Mouse (Mus musculus) lung, adult 2 months (tissue): ENCODE data around the gene Olfr427. TPM values are rescaled to one million over a fixed set of nuclear protein-coding genes. Genes with fewer than 3 reads are reported as not detected.
"Not testable (repeated sequence)": the region's sequence is repeated elsewhere in the genome, so short reads cannot be mapped to it uniquely, and the experiment has no call there.

Source experiments
- DNase-seq: peaks from one replicate; pipeline ENCODE4 v3.0.0; 2022
- H3K4me1 ChIP-seq: fragments of 200-500 bp; 2 replicates; pipeline ENCODE4 v1.6.1; 2011; ENCODE audit warnings: low read length; ENCODE audit not compliant: control insufficient read depth, insufficient read depth
- H3K4me3 ChIP-seq: fragments of 200-500 bp; replicated peaks from 2 replicates; pipeline ENCODE3; 2011; ENCODE audit warnings: low read depth, mild to moderate bottlenecking, control low read depth, low read length; ENCODE audit errors: extremely low read depth
- CTCF ChIP-seq: fragments of 200-500 bp; IDR thresholded peaks from 2 replicates; pipeline ENCODE4 v1.5.1; 2011; ENCODE audit warnings: mild to moderate bottlenecking, low read length, control low read depth; ENCODE audit not compliant: insufficient read depth
- POLR2A ChIP-seq: fragments of 200-500 bp; IDR thresholded peaks from 2 replicates; pipeline ENCODE4 v1.6.1; 2011; ENCODE audit warnings: low read depth, mild to moderate bottlenecking, control low read depth, low read length, borderline replicate concordance; ENCODE audit errors: extremely low read depth
- WGBS: fragments of 180-500 bp; shearing (Covaris S2); methylation state at CpG from one replicate; pipeline ENCODE4 v1.1.7; 2018; 5-methylcytosine and 5-hydroxymethylcytosine counted together
- polyA plus RNA-seq: library from polyadenylated mRNA; depleted of rRNA; stranded (reverse); fragments of >200 nt; gene quantifications from 2 replicates; pipeline ENCODE4 v1.2.3, GENCODE M21; 2012; rRNA removed

The Olfr427 gene
- polyA plus RNA-seq, result not detected in 2 replicates

- no peak for TF ChIP-seq CTCF
- TF ChIP-seq POLR2A, result no peak
- 92% methylated on average over 1 of the region's 1 CpGs for WGBS
- no peak within 1 kb of the TSS for H3K4me3 ChIP-seq
Measured at GRCm38 (mm10) chr1:174096591-174096990, at the start of gene Olfr427. Gene Olfr427, plus strand, starts transcription at chr1:174096891.

GRCm38 (mm10) chr1:174048227-174048626 lies 48.5 kb upstream of the Olfr427 start:
- 68% methylated on average over 6 of the region's 6 CpGs for WGBS
- not testable (repeated sequence) for DNase-seq, H3K4me3 ChIP-seq, H3K4me1 ChIP-seq

More at GRCm38 (mm10) chr1:174096591-174096990, at the start of gene Olfr427:
- DNase-seq, result no peak
- H3K4me1 ChIP-seq, result no peaks in the 10 kb centered on the region

DNA sequence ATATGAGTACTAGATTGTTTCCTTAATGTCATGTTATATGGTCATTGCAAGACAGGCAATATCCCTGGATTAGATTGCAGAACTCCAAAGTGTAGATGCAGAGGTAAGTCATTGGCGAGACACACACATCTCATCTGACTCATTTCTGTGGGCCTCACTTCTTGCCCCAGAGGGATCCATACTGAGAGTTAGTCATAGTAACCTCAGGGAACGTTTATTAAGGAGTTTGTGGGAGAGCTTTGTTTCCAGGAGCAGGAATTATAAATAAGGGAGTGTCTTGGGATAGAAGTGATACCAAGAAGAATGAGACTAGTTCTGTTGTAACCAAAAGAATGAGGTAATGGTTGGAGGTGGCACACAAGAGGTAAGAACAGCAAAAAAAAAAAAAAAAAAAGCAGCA lies 47.8 kb upstream of the Olfr427 start, which contains the start of gene Olfr432:
Olfr432 (plus strand) TSS at position 313 of the 400 bp plus-strand sequence.
- H3K4me1 ChIP-seq, result no peaks in the 10 kb centered on the region
- no peak within 1 kb of the TSS for H3K4me3 ChIP-seq
- TF ChIP-seq CTCF (no peak), POLR2A (no peak)
- DNase-seq, result no peak
- WGBS, result 57% methylated on average over 2 of the region's 2 CpGs

GRCm38 (mm10) chr1:174049357-174049756 lies 47.3 kb upstream of the Olfr427 start:
- H3K4me1 ChIP-seq, H3K4me3 ChIP-seq, DNase-seq: not testable (repeated sequence)
- 56% methylated on average over 4 of the region's 4 CpGs for WGBS

GRCm38 (mm10) chr1:174050532-174050931 lies 46.2 kb upstream of the Olfr427 start:
- Histone ChIP-seq H3K4me1 (no peaks in the 10 kb centered on the region), H3K4me3 (no peak overlapping the region)
- DNase-seq, result no peak
- 86% methylated on average over 4 of the region's 4 CpGs for WGBS
- TF ChIP-seq POLR2A (no peak), CTCF (no peak)

DNA sequence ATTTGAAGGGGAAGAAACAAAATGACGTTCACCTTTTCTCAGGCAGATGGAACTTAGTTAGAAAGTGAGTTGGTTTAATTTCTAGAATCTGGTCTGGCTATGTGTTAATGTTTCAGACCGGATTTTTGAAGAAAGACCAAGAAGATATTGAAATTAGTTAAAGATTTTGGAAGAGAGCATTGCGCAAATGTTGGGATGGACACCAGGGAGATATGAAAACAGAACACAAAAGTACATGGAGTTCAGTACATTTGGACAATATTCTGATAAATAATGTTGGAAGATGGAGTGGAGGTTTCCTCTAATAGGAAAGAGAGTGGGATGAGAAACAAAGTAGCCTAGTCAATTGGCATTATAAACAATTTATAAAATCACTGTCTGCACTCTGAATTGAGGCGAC lies 45.2 kb upstream of the Olfr427 start:
- Histone ChIP-seq H3K4me3 (no peak overlapping the region), H3K4me1 (no peaks in the 10 kb centered on the region)
- DNase-seq, result no peak
- TF ChIP-seq POLR2A (no peak), CTCF (no peak)
- WGBS, result 74% methylated on average over 4 of the region's 4 CpGs

DNA sequence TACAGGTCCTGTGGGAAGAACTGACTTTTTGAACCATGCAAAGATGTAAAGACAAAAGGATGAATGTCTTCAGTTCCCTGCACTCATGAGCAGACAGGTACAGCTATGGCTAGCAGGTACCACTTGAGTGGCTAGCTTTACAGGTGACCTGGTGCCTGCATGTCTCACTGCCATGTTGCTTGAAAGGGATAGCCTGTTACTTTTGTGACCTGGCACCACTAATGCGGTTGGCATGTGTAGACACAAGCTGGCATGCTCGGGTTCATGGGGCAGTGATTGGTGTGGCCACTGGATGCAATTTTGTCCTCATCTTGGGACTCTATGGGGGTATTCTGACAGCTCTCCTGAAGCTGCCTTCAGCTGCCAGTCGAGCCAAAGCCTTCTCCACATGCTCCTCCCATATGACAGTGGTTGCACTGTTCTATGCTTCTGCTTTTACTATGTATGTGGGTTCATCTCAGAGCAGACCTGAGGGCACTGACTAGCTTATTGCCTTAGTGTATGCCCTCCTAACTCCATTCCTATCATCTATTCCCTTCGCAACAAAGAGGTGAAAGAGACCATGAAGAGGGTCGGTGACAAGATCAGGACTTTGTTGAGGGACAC lies 44.7 kb upstream of the Olfr427 start:
- no peak for DNase-seq
- TF ChIP-seq CTCF, result no peak
- no peak for TF ChIP-seq POLR2A
- H3K4me1 ChIP-seq, result no peaks in the 10 kb centered on the region
- H3K4me3 ChIP-seq, result no peak overlapping the region
- 66% methylated on average over 5 of the region's 5 CpGs for WGBS

- DNase-seq, result no peak
- 64% methylated on average over 3 of the region's 3 CpGs for WGBS
- Histone ChIP-seq H3K4me3 (no peak overlapping the region), H3K4me1 (no peaks in the 10 kb centered on the region)
- TF ChIP-seq CTCF (no peak), POLR2A (no peak)
Measured at GRCm38 (mm10) chr1:174052981-174053380, 43.7 kb upstream of the Olfr427 start.

DNA sequence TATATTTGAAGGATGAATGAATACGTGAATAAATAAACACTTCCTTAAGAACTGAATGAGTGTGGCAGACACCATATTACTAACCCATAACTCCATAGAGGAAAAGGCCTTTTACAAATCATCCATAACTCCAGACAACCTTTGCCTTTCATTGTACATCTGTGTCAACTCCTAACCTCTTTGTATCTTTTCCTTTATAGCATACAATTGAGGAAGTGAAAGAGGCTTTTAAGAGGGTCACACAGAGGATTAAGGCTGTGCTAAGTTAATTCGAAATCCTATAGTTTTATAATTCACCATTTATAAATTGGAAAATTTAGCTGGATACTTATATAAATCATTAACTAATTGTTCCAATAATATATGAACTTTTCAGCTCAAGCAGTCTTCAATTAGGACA lies 41.4 kb upstream of the Olfr427 start:
- H3K4me1 ChIP-seq, result no peaks in the 10 kb centered on the region
- TF ChIP-seq POLR2A (no peak), CTCF (no peak)
- 72% methylated on average over 2 of the region's 2 CpGs for WGBS
- no peak for DNase-seq
- no peak overlapping the region for H3K4me3 ChIP-seq

GRCm38 (mm10) chr1:174066305-174066704 lies 30.4 kb upstream of the Olfr427 start, which contains the start of gene Olfr430:
Gene Olfr430, plus strand, starts transcription at chr1:174066605.
- H3K4me1 ChIP-seq, result no peaks in the 10 kb centered on the region
- no peak for TF ChIP-seq CTCF
- no peak for TF ChIP-seq POLR2A
- 86% methylated on average over 3 of the region's 3 CpGs for WGBS
- no peak within 1 kb of the TSS for H3K4me3 ChIP-seq
- DNase-seq, result no peak
